Mouse (Mus musculus): ENCODE data around the gene Slc22a18. TPM values are rescaled to one million over a fixed set of nuclear protein-coding genes. Genes with fewer than 3 reads are reported as not detected.

The Slc22a18 gene
- polyA plus RNA-seq, 1 experiment from 2014 or later = 0.64 TPM

DNA sequence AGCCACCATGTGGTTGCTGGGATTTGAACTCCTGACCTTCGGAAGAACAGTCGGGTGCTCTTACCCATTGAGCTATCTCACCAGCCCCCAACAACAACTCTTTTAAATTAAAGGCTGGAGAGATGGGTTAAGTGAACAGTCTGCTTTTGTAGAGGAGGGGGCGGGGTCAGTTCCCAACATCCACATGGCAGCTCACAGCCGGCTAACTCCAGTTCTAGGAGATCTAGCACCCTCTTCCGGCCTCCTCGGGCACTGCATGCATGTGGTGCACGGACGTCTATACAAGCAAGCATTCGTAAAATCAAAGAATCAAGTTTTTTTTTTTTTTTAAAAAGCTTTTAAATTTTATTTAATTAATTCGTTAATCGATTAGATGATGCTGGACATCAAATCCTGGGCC lies 32.3 kb downstream of the Slc22a18 start:
- Histone ChIP-seq H3K4me3 (ENCODE audit: low read depth, low read length) (no peak overlapping the region), H3K4me2 (ENCODE audit: low read depth) (no peak overlapping the region), H3K9me3 (ENCODE audit: control insufficient read depth, low read length) (no peaks in the 10 kb centered on the region; the same call in 1 of the 2 replicates), H3K36me3 (ENCODE audit: control insufficient read depth, insufficient read depth, low read length) (no peaks in the 10 kb centered on the region), H3K9ac (ENCODE audit: low read length) (no peak overlapping the region), H3K4me1 (ENCODE audit: control insufficient read depth, insufficient read depth, low read length) (no peaks in the 10 kb centered on the region), H3K27ac (ENCODE audit: low read depth, low read length) (no peak overlapping the region), H3K27me3 (ENCODE audit: control insufficient read depth, insufficient read depth, low read length) (peaks cover 36% of the 10 kb centered on the region)
- ATAC-seq (ENCODE audit: insufficient read depth, low FRiP score, low TSS enrichment) = no peak
- peak; percentile 72 for DNase-seq (ENCODE audit: low spot score)
- 28% methylated on average over 11 of the region's 11 CpGs for WGBS

DNA sequence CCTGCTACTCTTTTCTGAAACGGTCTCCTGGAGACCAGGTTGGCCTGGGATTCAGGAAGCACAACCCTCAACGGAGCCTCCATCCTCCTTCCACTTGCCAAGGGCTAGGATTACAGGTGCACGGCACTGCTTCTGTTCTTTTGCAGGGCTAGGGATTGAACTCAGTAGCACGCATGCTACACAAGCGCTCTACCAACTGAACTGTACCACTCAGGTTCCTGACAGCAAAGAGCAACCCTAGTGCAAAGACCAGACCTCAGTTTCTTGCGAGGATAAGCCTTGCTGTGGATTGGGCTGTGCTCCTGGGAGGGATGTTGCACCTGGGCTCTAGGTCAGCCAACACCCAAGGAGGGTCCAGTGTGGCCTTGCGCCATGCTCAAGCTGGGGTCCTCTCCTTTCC lies 32.7 kb downstream of the Slc22a18 start:
- no peak overlapping the region for H3K4me2 ChIP-seq (ENCODE audit: low read depth)
- peaks cover 31% of the 10 kb centered on the region for H3K27me3 ChIP-seq (ENCODE audit: control insufficient read depth, insufficient read depth, low read length)
- 63% methylated on average over 7 of the region's 7 CpGs for WGBS
- H3K27ac ChIP-seq (ENCODE audit: low read depth, low read length) = no peak overlapping the region
- no peak overlapping the region for H3K9ac ChIP-seq (ENCODE audit: low read length)
- ATAC-seq (ENCODE audit: insufficient read depth, low FRiP score, low TSS enrichment) (no peak), DNase-seq (ENCODE audit: low spot score) (no peak)
- no peak overlapping the region for H3K4me3 ChIP-seq (ENCODE audit: low read depth, low read length)
- no peaks in the 10 kb centered on the region; the same call in 1 of the 2 replicates for H3K9me3 ChIP-seq (ENCODE audit: control insufficient read depth, low read length)
- H3K36me3 ChIP-seq (ENCODE audit: control insufficient read depth, insufficient read depth, low read length) = no peaks in the 10 kb centered on the region
- H3K4me1 ChIP-seq (ENCODE audit: control insufficient read depth, insufficient read depth, low read length) = no peaks in the 10 kb centered on the region

DNA sequence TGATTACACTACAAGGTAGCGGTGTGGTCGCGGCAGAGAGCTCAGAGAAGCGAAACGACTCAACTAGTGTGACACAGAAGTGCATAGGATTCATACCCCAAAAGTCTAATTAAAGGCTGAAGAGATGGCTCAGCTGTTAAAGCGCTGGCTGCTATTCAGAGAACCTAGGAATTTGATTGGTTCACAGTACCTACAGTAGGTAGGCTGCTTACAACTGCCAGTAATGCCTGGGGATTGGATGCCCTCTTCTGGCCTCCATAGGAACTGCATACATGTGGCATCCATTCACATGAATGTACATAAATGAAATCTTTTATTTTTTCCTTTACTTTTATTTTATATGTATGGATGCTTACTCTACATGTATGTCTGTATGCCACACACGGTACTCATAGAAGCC lies 33.1 kb downstream of the Slc22a18 start:
- Histone ChIP-seq H3K9me3 (ENCODE audit: control insufficient read depth, low read length) (no peaks in the 10 kb centered on the region; the same call in 1 of the 2 replicates), H3K27me3 (ENCODE audit: control insufficient read depth, insufficient read depth, low read length) (peaks cover 27% of the 10 kb centered on the region), H3K9ac (ENCODE audit: low read length) (no peak overlapping the region), H3K36me3 (ENCODE audit: control insufficient read depth, insufficient read depth, low read length) (no peaks in the 10 kb centered on the region), H3K27ac (ENCODE audit: low read depth, low read length) (no peak overlapping the region), H3K4me1 (ENCODE audit: control insufficient read depth, insufficient read depth, low read length) (no peaks in the 10 kb centered on the region), H3K4me3 (ENCODE audit: low read depth, low read length) (no peak overlapping the region), H3K4me2 (ENCODE audit: low read depth) (no peak overlapping the region)
- ATAC-seq (ENCODE audit: insufficient read depth, low FRiP score, low TSS enrichment) (no peak), DNase-seq (ENCODE audit: low spot score) (peak; percentile 60)
- WGBS = 23% methylated on average over 7 of the region's 7 CpGs

DNA sequence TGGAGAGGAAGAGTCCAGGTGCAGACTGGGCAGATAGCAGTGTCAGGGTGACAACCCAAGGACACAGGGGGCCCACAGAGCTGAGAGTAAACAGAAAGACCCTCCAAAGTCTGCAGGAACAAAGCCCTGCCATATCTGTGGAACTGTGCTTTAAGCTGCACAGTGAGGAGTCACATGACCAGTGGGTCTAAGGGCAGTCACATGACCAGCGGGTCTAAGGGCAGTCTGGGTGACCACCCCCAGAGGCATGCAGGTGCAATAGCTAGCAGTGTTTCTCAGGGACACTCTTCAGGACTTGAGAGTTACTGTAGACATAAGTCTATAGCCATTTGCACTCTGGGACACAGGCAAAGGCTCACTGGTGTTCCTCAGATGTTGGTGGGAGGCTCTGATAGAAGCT lies 36.0 kb downstream of the Slc22a18 start:
- H3K36me3 ChIP-seq (ENCODE audit: control insufficient read depth, insufficient read depth, low read length) = peaks cover 4% of the 10 kb centered on the region
- DNase-seq (ENCODE audit: low spot score) (no peak), ATAC-seq (ENCODE audit: insufficient read depth, low FRiP score, low TSS enrichment) (no peak)
- 0 out of 2 replicates have a peak, but pooled peaks cover 3% of the 10 kb centered on the region for H3K27me3 ChIP-seq (ENCODE audit: control insufficient read depth, insufficient read depth, low read length)
- no peak overlapping the region for H3K4me2 ChIP-seq (ENCODE audit: low read depth)
- H3K4me3 ChIP-seq (ENCODE audit: low read depth, low read length) = no peak overlapping the region
- no peak overlapping the region for H3K27ac ChIP-seq (ENCODE audit: low read depth, low read length)
- no peak overlapping the region for H3K9ac ChIP-seq (ENCODE audit: low read length)
- H3K4me1 ChIP-seq (ENCODE audit: control insufficient read depth, insufficient read depth, low read length) = no peaks in the 10 kb centered on the region
- no peaks in the 10 kb centered on the region; the same call in 1 of the 2 replicates for H3K9me3 ChIP-seq (ENCODE audit: control insufficient read depth, low read length)
- 74% methylated on average over 1 of the region's 1 CpGs for WGBS

DNA sequence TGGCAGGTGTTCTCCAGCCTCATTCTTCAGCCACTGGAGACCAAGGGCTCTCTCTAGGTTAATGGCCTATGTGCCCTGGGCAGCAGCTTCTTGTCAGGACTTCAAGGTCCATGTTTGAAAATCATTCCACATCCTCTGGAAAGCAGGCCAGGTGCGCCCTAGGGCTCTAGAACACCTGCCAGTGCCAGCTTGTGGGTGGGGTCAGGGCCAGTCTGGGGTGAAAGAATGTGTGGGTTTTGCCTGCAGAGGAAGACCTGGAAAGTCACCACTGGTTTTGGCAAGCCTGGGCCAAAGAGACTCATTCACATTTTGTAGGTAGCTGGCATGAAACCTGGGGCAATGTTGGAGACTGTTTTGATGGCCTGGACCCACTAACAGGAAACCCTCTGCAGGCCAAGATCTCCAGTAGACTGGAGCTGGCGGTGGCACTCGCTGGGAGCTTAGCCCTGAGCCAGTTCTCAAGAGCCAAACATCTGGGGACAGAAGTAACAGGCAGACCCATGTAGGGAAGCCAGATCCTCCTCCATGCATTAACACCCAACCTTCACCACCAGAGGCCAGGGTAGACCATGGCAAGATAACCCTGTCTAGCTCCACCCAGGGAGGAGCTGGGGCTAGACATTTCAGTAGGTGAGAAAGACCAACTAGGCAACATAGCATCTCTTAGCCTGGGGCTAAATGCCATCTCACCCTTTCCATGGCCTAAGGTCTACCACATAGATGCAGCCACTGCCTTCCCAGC lies 37.2 kb downstream of the Slc22a18 start:
- Histone ChIP-seq H3K27me3 (ENCODE audit: control insufficient read depth, insufficient read depth, low read length) (no peaks in the 10 kb centered on the region), H3K27ac (ENCODE audit: low read depth, low read length) (no peak overlapping the region), H3K36me3 (ENCODE audit: control insufficient read depth, insufficient read depth, low read length) (peaks cover 12% of the 10 kb centered on the region), H3K9ac (ENCODE audit: low read length) (no peak overlapping the region), H3K9me3 (ENCODE audit: control insufficient read depth, low read length) (no peaks in the 10 kb centered on the region; the same call in 1 of the 2 replicates), H3K4me2 (ENCODE audit: low read depth) (no peak overlapping the region), H3K4me1 (ENCODE audit: control insufficient read depth, insufficient read depth, low read length) (no peaks in the 10 kb centered on the region), H3K4me3 (ENCODE audit: low read depth, low read length) (no peak overlapping the region)
- DNase-seq (ENCODE audit: low spot score) = no peak
- 85% methylated on average over 3 of the region's 3 CpGs for WGBS
- no peak for ATAC-seq (ENCODE audit: insufficient read depth, low FRiP score, low TSS enrichment)

DNA sequence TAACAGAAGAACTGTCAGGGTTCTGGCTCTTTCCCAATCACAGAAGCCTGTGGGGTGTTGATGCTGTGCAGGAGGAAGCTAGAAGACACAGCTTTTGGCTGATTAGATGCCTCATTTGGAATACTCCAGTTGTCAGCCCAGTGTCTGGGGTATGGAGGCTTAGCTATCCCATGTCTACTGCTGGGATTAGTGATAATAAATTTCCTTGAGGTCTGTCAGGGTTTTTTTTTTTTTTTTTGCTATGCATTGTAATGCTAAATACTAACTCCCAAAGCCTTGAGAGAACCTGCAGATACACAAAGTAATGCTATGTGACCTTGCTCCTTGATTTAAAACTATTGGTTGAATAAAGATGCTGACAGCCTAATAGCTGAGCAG lies 37.8 kb downstream of the Slc22a18 start:
- ATAC-seq (ENCODE audit: insufficient read depth, low FRiP score, low TSS enrichment) = no peak
- Histone ChIP-seq H3K9ac (ENCODE audit: low read length) (no peak overlapping the region), H3K27ac (ENCODE audit: low read depth, low read length) (no peak overlapping the region), H3K4me3 (ENCODE audit: low read depth, low read length) (no peak overlapping the region), H3K9me3 (ENCODE audit: control insufficient read depth, low read length) (no peaks in the 10 kb centered on the region; the same call in 1 of the 2 replicates), H3K4me2 (ENCODE audit: low read depth) (no peak overlapping the region), H3K36me3 (ENCODE audit: control insufficient read depth, insufficient read depth, low read length) (peaks cover 12% of the 10 kb centered on the region), H3K27me3 (ENCODE audit: control insufficient read depth, insufficient read depth, low read length) (no peaks in the 10 kb centered on the region), H3K4me1 (ENCODE audit: control insufficient read depth, insufficient read depth, low read length) (no peaks in the 10 kb centered on the region)
- DNase-seq (ENCODE audit: low spot score) = no peak

DNA sequence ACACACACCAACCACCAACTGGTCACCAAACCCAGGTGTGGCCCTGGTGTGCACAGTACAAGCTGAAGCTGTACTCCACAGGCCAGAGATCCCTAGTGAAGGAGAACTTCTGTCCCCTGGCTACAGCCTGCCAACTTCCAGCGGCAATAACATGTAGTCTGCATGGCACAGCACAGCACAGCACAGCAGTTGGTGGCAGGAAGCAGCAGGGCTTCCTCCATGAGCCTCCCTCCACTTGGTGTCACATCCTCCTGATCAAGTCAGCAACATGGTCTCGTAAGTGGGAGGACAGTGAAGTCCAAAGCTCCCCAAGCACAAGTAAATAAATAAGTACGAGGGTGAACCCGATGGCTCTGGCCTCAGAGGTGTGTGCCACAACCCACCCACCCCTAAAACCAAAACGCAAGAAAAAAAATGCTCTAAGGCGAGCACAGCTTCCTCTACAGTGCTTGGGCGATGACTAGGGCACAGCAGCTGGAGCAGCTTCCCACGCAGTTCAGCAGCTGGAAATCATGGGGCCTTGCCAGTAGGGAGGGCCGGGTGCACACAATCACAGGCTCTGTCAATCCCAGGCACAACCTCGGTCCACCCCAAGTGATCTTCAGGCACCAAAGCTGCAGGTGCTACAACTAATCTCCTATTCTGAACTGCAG lies 40.4 kb downstream of the Slc22a18 start:
- no peak overlapping the region for H3K4me2 ChIP-seq (ENCODE audit: low read depth)
- peaks cover 15% of the 10 kb centered on the region for H3K36me3 ChIP-seq (ENCODE audit: control insufficient read depth, insufficient read depth, low read length)
- ATAC-seq (ENCODE audit: insufficient read depth, low FRiP score, low TSS enrichment) (no peak), DNase-seq (ENCODE audit: low spot score) (no peak)
- H3K27ac ChIP-seq (ENCODE audit: low read depth, low read length) = no peak overlapping the region
- 89% methylated on average over 10 of the region's 10 CpGs for WGBS
- H3K27me3 ChIP-seq (ENCODE audit: control insufficient read depth, insufficient read depth, low read length) = no peaks in the 10 kb centered on the region
- no peaks in the 10 kb centered on the region for H3K4me1 ChIP-seq (ENCODE audit: control insufficient read depth, insufficient read depth, low read length)
- no peaks in the 10 kb centered on the region for H3K9me3 ChIP-seq (ENCODE audit: control insufficient read depth, low read length)
- H3K9ac ChIP-seq (ENCODE audit: low read length) = no peak overlapping the region
- H3K4me3 ChIP-seq (ENCODE audit: low read depth, low read length) = no peak overlapping the region

DNA sequence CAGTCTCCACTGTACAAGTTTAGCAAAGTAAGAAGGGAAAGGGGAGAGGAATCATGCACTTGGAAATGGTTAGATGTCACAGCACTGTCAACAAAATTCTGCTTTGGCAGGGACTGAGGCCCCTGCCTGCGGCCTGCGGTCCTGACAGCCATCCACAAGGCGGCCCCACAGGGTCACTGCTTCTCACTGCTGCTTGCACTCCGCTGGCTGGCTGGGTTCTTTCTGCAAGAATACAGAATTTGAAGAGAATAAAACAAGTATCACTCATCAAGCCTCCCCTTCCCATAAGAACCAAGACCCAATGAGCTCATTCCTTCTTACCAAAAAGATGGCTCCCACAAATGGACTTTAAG lies 40.9 kb downstream of the Slc22a18 start:
- no peak overlapping the region for H3K9ac ChIP-seq (ENCODE audit: low read length)
- no peaks in the 10 kb centered on the region for H3K27me3 ChIP-seq (ENCODE audit: control insufficient read depth, insufficient read depth, low read length)
- no peak overlapping the region for H3K4me2 ChIP-seq (ENCODE audit: low read depth)
- whole genome bisulfite sequencing = 96% methylated on average over 4 of the region's 4 CpGs
- H3K4me1 ChIP-seq (ENCODE audit: control insufficient read depth, insufficient read depth, low read length) = no peaks in the 10 kb centered on the region
- ATAC-seq (ENCODE audit: insufficient read depth, low FRiP score, low TSS enrichment) = no peak
- no peak overlapping the region for H3K4me3 ChIP-seq (ENCODE audit: low read depth, low read length)
- peaks cover 19% of the 10 kb centered on the region for H3K36me3 ChIP-seq (ENCODE audit: control insufficient read depth, insufficient read depth, low read length)
- DNase-seq (ENCODE audit: low spot score) = no peak
- H3K27ac ChIP-seq (ENCODE audit: low read depth, low read length) = no peak overlapping the region
- no peaks in the 10 kb centered on the region for H3K9me3 ChIP-seq (ENCODE audit: control insufficient read depth, low read length)

DNA sequence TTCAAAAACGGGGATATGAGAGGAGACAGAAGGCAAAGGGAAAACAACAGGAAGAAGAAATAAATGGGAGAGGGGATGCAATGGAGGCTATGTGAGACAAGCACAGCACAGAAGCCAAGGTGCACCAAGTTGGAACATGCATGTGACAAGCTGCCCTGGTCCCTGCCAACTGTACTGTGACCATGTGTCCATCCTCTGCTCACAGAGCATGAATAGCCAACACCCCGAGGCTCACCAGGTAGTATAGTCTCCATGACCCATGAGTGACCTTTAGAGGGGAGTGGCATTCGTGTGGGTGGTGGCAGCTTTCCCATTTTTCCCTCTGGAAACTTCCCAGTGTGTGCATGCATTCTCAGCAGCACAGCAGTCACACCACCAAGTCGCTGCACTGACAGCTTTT lies 45.8 kb downstream of the Slc22a18 start:
- peaks cover 20% of the 10 kb centered on the region for H3K36me3 ChIP-seq (ENCODE audit: control insufficient read depth, insufficient read depth, low read length)
- H3K4me1 ChIP-seq (ENCODE audit: control insufficient read depth, insufficient read depth, low read length) = no peaks in the 10 kb centered on the region
- no peaks in the 10 kb centered on the region for H3K27me3 ChIP-seq (ENCODE audit: control insufficient read depth, insufficient read depth, low read length)
- H3K9me3 ChIP-seq (ENCODE audit: control insufficient read depth, low read length) = no peaks in the 10 kb centered on the region
- H3K9ac ChIP-seq (ENCODE audit: low read length) = no peak overlapping the region
- DNase-seq (ENCODE audit: low spot score) (no peak), ATAC-seq (ENCODE audit: insufficient read depth, low FRiP score, low TSS enrichment) (no peak)
- WGBS = 82% methylated on average over 4 of the region's 4 CpGs
- no peak overlapping the region for H3K4me2 ChIP-seq (ENCODE audit: low read depth)
- no peak overlapping the region for H3K4me3 ChIP-seq (ENCODE audit: low read depth, low read length)
- no peak overlapping the region for H3K27ac ChIP-seq (ENCODE audit: low read depth, low read length)

Data from neural tube, embryonic 11.5 days (tissue).